Mouse (Mus musculus) kidney, adult 18-20 months (tissue): Measurements from ENCODE around the gene Gsn.

Experiments used
- DNase-seq: peaks from one replicate; pipeline ENCODE4 v3.0.0; 2021

Gene Gsn

DNA sequence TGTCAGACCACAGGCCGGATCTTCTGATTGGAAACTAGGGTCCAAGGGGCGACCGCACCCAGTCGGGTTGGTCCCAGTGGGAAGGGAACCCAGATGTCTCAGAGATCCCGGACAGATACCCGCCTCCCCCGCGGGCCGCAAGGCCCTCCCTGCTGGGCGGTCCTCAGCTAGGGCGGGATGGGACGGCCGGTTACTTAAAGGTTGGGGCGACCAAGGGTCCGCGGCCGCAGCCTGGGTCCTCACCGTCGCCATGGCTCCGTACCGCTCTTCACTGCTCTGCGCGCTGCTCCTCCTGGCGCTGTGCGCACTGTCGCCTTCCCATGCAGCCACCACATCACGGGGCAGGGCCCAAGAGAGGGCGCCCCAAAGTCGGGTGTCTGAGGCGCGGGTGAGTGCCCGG lies 26.0 kb downstream of the Gsn start:
- DNase-seq, result no peak

DNA sequence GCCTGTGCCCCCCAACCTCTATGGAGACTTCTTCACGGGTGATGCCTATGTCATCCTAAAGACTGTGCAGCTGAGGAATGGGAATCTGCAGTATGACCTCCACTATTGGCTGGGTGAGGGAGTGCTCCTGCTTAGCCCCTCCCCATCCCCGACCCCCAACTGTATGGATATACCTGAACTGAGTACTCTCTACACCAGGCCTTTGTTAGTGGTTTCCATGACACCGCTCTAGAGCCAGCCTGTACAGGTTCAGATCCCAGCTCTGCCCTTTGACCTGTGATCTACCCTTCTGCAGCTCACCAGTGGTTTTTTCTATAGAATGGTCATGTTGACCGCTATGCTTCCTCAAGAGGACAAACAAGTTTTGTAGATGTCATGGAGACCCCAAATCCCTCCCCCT lies 27.8 kb downstream of the Gsn start:
- DNase-seq, result no peak

DNA sequence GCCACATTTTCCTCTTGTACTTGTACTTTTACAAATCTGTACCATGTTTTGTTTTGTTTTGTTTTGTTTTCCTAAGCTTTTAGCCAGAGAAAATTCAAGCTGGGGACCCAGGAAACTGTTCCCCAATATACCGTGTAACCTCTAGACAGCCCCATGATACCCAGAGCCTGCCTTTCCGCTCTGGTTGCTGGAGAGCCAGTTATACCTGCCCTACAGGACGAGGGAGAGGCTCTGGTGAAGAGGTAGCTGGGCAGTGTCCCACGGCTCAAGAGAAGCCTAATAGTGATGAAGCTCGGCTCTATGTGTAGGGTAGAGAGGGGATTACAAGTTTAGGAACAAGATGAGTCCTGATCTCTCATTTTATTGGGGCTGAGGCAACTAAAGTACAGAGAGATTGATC lies 29.0 kb downstream of the Gsn start:
- DNase-seq, result no peak

DNA sequence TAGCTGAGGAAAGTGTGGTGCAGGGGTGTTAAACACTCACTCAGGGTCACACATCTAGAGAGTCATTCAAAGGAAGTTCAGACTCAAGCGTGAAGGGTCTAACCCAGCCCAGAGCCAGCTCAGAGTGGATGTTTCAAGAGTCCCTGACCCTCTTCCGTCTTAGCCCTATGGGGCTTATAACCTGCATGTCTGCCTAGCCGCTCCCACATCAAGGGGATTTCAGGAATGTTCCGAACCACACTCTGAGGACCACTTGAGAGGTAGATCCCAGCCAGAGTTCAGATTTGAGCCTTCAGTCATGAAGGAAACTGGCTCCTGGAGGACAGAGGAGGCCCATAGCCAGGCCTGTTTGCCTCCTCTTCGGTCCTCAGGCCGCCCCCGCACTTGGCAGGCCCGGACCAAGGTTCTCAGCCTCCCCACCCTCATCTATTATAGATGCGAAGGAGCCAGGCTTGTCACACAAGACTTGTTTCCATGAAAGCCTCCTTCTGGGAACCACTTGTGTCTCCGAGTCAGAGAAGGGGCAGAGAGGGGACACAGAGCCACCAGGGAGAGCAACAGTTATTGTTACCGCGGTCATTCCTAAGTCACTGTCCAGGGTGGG lies 30.9 kb downstream of the Gsn start:
- no peak for DNase-seq

DNA sequence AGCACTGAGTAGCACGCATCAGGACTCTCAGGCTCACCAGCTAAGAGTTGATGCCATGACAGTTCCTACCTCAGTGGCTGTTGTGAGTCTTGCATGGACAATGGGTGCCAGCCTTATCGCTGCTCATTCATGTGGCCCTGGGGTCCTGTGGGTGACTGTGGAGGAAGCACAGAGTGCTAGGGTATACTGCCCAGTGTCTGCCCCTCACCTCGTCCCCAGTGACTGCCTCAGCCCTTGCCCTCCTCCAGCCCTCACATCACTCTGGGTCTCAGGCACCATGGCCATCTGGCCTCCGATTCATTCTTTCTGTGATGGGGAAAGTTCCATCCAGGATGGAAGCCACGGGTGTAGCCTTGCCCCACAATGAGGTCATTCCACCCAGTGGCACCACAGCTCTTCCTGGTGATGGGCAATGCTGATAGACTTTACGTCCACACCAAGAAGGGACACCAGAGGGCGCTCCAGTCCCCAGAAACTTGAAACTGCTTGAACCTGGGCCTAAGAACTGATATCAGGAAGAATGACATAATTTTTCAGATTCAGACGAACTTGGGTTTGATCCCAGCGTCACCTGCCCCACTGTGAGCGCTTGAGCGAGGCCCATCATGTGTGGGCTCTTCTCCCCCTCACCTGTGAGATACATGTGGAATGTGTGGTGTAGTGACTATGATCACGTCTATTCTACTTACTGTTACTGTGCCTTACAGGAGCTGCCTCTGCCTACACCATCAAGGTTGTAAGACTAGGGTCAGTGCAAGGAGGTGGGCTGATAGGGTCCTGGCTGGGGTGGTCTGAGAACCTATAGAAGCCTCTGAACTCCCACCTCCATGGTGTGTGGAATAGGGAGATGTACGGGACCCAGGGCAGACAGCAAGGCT lies 32.8 kb downstream of the Gsn start:
- peak; percentile 84 for DNase-seq

DNA sequence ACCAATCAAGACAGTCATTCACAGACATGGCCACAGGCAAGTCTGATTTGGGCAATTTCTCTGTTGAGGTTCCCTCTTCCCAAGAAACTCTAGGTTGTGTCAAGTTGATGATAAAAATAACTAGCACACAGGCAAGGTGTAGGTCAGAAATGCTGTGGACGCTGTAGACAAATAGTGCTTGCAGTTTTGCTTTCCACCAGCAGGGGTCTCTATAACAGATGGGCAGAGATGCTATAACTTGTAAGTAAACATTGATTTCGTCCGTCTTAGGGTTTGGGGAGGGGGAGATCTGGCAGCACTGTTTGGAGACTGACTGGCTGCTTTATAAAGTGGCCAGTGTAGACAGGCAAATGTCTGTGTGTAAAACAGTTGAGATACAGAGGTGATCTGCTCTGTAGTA lies 35.7 kb downstream of the Gsn start:
- DNase-seq, result peak; percentile 54

DNA sequence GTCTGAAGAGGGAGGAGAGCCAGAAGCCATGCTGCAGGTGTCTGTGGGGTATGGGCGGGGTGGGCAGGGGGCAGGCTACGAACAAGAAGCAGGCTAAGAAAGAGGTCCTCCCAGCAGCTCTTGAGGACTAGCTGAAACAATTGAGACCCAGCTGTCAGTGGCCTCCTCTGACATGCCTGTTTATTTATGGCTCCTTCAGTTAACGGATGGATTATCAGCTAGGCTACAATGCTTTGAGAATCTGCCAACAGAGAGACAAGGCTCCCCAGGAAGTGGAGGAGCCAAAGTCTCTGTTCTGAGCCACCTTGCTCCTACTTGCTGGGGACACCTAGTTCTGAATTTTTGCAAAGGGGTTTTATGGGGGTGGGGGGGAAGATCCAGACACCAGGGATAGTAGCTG lies 36.5 kb downstream of the Gsn start:
- DNase-seq, result no peak

DNA sequence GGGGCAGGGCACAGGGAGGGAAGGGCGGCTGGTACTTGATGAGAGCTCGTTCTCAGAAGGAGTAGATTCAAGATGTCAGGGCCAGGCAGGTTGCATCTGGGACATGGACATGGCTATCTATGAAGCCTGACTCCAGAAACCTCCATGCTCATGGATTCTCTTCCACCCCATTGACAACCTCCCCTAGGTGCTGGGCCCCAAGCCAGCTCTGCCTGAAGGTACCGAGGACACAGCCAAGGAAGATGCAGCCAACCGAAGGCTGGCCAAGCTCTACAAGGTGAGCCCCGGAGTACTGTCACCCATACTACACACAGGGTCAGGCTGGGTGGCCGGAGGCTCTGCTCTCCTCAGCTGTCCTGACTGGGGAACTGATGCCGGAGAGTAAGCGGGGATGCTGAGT lies 37.1 kb downstream of the Gsn start:
- DNase-seq, result no peak

DNA sequence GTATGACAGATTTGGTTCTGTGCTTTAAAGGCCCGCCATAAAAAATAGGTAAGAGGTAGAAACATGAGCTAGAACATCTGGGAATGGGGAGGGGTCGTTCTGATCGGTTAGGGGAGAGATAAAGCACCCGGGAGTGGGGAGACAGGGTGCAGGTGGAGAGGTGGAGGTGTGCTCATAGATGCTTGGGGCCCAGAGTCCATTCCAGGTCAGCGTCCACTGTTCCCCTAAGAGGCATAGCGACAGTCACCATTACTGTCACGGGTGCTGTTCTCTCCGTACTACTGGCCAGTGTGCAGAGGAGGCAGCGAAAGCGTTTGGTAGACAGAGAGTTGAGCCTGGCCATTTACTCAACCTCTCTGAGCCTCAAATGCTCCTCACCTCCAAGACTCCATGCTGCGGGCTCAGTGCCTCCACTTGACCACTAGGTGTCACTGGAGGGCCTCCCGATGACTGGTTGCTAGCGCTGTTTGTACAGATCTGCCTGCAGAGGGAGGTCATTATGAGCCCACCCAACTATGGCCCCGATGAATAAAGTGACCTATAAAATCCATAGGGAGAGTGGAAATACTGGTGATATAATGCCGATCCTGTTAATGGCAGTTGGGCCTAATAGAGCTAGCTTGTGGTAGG lies 41.6 kb downstream of the Gsn start:
- DNase-seq, result peak; percentile 78

DNA sequence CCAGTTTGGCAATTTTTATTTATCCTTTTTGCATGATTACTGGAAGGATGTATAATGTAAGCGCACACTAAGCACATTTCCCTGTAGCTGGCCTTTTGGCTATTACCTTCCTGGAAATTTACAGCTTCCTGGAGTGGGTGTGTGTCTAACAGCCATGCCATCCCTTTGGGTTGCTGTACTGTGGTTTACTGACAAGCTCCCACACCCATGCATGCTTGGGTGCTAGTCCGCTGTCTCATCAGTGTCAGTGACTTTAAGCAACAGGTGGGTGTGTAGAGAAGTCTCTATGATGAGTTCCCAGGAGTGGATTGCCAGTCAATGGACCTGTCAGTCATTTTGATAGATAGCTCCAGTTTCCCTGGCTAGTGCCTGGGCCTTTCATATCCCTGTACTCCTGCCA lies 43.3 kb downstream of the Gsn start:
- DNase-seq, result no peak

DNA sequence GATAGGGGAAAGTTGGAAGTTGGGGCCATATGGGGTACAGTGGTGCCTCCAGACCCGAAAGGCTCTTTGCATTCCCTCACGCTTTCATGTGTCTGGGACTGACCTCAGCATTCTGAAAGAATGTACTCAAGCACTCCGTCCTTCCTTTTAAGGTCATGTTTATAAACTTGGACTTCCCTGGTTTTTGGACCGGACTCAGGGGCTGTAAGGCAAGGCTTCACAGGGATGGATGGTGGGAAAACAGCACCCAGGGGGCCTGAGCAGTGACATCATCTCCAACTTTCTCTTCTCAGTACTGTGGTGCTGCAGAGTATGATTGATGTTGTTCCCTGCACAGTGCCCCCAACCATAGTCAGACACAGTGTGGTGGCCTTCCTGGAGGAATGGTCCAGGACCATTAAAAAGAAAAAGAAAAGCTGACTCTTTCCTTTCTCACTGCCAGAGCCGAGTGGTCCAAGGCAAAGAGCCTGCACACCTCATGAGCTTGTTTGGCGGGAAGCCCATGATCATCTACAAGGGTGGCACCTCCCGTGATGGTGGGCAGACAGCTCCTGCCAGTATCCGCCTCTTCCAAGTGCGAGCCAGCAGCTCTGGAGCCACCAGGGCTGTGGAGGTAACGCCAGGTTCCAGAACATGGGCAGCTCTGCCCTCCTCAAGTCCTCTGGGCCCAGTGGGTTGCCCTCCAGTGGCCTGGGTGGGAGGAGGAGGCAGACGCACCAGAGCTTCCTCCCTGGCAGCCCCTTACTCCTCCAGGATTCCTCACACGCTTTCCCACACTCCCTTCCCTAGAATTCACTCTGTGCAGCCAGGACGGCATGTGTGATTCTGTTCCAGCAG lies 46.1 kb downstream of the Gsn start:
- DNase-seq, result no peak

DNA sequence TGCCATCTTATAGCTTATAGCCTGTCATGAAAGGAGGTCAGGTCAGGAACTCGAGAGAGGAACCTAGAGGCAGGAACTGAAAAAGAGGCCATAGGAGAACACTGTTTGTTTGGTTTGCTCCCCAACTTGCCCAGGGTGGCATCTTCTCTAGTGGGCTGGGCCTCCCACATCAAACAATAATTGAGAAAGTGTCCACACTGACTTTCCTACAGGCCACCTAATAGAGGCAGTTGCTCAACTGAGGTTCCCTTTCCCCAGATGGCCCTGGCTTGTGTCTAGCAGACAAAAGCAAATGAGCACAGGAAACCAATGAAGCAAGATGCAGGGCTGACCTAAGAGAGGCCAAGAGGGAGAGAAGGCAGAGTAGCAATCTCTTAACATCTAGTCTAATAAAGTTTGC lies 52.0 kb downstream of the Gsn start:
- no peak for DNase-seq

DNA sequence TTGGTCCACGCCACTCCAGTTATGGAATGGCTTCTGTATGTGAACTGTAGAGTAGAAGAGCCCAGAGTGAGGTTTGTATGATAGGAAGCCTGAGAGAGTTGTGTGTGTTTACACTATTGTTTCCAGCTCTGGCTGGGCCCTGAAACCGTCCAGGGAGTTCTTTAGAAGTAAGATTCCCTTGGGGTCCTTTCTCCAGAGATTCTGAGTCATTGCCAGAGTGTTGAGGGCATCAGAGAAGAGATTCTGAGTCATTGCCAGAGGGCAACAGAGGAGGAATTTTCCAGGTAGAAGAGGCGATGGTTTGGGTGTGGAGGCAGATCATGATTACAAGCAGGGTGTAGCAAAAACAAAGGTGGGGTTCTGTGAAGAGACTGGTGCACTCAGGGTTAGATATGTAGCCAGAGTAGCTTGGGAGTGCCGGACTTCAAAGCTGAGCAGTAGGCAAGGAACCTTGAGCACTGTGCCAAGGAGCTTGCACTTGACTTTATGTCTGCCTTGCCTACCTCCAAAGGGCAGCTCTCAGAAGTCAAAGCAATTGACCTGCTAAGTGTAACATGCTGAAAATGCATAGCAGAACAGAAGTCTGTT lies 53.8 kb downstream of the Gsn start:
- DNase-seq, result no peak

DNA sequence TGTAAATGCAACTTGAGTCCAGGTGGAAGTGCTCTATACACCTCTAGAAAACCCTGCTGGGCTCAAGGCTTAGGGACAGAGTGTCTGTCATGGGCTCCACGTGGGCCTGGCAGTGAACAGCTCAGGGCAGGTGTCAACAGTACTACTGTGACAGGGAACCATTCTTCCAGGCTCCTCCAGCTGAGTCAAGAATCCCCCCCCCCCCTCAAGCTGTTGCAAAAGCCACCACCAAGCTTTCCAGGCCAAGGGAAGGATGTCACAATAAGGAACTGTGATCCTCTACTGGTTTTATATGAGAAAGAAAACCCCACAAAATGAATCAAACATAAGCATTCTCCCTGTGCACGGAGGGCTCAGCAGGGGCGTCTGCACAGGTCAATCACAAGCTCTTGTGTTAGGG lies 58.1 kb downstream of the Gsn start:
- DNase-seq, result no peak

DNA sequence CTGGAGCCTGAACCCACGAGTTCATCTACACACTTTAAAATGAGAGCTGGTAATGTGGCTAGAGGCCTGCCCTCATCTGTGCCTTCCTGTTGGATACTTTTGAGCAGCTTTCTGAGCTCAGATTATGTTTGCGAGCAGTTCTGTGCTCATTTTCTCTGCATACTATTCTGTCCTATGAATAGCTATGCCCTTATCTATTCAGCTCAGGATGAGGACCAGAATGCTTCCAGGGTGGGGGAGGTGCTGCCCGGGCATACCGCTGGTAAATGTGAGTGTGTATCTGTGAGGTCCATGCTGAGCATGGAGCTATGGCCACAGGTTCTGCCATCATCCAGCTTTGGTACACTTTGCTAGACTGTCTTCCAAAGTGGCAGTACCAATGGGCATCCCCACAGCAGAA lies 61.4 kb downstream of the Gsn start:
- no peak for DNase-seq

DNA sequence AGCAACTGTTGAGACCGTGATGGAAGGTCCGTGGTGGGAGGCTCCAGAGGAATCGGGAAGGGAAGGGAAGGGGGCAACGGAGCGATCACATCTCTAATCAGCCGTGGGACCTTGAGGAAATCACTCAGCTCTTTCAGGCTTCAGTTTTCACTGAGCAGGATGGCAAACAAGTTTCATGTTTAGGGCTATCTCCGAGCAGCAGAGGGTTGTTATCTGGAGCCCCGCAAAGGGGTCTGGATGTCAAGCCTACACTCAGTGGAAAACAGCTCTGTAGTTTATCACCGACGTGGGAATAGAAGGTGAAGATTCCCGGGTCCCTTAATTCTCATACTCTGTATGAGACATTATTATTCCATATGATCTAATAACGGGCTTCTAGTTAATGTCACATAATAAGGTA lies 62.2 kb downstream of the Gsn start:
- DNase-seq, result no peak

DNA sequence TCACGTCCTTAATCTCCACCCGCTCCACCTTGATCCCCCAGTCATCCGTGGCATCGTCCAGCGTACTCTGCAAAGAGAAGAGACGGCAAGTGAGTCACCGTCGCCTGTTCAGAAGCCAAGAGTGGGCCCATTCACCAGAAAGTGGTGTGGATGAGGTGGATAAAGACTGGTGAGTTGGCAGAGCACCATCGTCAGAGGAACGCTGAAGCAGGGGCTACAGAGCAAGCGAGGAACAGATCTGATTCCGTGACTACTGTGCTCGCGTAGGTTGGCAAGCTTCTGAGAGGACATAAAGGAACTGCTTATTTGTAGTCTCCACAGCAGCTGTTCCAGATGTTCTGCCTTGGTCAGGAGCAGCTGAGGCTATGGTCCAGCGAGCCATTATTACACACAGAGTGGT lies 64.2 kb downstream of the Gsn start:
- no peak for DNase-seq

DNA sequence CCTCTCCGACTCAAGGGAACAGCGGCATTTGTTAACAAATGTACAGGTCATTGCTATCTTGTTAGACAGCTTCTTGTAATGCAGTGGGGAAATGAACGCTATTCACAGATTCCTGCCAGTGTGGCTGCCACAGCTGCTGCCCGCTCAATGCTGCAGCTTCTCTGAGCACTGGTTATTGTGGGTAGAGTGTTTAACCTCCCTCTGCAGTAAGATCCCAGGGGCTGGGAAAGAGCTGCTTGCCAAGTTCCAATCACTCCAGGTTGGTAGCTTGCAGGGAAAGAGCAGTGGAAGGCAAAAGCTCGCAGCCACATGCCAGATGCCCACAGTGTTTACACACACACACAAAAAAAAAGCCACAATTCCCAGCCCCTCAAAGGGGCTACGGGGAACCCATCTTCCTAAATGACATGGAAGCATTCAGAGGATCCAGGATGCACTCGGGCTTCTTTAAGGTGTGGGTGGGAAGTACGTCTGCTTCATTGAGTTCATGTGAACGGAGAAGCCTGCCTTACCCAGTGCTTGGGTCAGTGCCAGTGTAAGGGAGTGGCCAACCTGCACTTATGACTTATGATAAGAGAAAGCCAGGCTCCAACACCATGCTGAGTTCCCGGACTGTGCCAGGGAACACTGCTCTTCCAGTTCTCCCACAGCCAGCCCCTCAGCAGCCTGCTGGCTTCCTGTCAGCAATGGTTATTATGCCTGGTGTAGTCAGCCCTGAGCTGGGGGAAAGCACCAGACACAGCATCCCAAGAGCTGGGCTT lies 66.4 kb downstream of the Gsn start:
- no peak for DNase-seq

DNA sequence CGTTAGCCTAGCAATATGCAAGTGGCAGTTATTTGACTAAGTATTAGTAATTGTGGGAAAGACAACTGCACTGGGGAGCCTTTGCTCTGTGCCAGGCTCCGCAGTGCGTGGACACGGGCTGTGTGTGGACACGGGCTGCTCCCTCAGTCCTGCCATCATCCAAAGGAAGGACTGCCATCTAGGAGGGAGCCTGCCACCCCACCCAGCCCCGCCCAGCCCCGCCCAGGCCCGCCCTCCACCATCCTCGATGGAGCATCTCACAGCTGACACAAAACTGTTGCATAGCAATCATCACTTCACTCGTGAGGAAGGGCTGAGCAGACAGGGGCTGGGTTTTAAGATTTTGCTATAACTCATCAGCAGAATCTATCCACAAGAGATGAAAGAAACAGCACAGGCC lies 69.8 kb downstream of the Gsn start:
- DNase-seq, result no peak

DNA sequence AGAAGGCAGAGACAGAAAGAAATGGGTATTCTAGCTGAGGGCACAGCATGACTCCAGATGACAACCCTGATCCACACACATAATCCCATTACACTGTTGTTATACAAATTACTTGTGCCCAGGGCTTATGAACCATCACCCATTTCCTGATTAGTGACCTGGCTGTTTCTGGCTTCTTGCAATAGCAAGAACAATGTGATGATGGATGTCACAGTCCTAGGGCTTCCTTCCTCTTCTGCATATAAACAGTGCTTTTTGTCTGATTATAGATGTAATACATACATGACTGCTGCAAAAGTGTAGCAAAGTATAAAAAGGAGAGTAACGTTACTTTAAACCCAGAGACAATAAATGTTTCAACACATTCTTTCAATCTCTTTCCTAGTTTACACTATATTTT lies 70.8 kb downstream of the Gsn start:
- DNase-seq, result no peak

DNA sequence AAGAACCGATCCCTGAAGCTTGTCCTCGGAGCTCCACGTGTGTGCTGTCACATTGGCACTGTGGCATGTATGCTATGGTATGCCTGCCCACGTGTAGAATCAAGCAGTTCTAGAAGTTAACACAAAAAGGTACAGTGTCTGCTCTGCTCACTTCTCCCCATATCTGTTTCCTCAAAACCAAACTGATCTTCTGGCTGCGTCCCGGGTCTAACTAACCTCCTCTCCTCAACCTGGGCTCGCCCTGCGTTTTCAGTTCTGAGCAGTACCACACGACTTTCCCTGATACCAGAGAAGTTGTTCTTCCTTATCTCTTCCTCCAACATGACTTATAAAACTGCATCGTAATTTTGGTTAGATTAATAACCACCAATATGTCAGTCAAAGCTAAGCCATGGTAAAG lies 71.4 kb downstream of the Gsn start:
- DNase-seq, result no peak

DNA sequence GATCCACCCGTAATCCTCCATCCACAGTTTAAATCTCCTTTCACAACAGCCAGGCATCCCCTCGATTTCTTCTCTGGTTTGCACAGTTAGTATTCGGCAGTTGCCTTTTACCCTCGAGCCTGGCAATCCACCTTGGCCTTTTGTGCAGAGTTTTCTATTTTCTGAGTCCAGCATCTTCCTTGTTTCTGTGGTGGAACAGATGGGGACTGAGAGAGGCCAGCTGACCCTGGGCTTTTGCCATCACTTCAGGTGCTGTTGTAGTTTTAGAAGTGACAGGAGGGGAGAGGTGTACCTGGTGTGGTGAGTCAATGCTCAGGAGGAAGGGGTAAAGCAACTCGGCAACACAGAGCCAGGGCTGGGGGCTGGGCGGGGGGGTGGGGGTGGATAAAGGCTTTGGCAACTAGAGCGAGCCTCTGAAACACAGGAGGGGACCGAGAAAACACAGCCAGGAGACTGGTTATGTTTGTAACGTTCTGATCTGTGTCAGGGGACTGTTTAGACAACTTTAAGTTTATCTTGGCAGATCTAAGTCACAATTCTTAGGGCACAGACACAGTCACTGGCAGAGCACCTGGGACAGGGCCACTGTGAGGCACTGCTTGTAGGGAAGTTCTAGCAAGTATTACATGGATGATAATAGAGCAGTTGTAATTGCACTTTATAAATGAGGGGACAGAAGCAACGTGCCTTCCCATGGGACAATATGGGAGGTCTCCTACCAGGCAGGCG lies 72.0 kb downstream of the Gsn start:
- DNase-seq, result no peak
